Mouse (Mus musculus) embryonic facial prominence, embryonic 10.5 days (tissue): Measurements from ENCODE around the gene Naa11. TPM values are rescaled to one million over a fixed set of nuclear protein-coding genes. Genes with fewer than 3 reads are reported as not detected.

Experiments
- DNase-seq: peaks from one replicate; pipeline ENCODE4 v3.0.0-alpha.2; 2017; ENCODE audit warnings: low spot score
- H3K27ac ChIP-seq: fragments of 300-500 bp; sonication (generic); replicated peaks from 2 replicates; pipeline ENCODE4 v1.5.1; 2016; ENCODE audit warnings: mild to moderate bottlenecking
- H3K27me3 ChIP-seq: fragments of 300-500 bp; sonication (generic); replicated peaks from 2 replicates; pipeline ENCODE4 v1.6.1; 2016; ENCODE audit warnings: low read depth, mild to moderate bottlenecking; ENCODE audit not compliant: poor library complexity, severe bottlenecking
- H3K36me3 ChIP-seq: fragments of 300-500 bp; sonication (generic); replicated peaks from 2 replicates; pipeline ENCODE4 v1.6.1; 2016; ENCODE audit warnings: mild to moderate bottlenecking, moderate library complexity
- H3K4me1 ChIP-seq: fragments of 300-500 bp; sonication (generic); 2 replicates; pipeline ENCODE4 v1.6.1; 2016
- H3K4me3 ChIP-seq: fragments of 300-500 bp; sonication (generic); 2 replicates; pipeline ENCODE4 v1.5.1; 2016; ENCODE audit warnings: mild to moderate bottlenecking, moderate library complexity
- H3K9me3 ChIP-seq: fragments of 300-500 bp; sonication (generic); 2 replicates; pipeline ENCODE4 v1.6.1; 2016; ENCODE audit warnings: mild to moderate bottlenecking
- WGBS: fragments of 180-500 bp; shearing (Covaris S2); methylation state at CpG from one replicate; pipeline ENCODE4 v1.1.7; 2016; 5-methylcytosine and 5-hydroxymethylcytosine counted together
- polyA plus RNA-seq: library from polyadenylated mRNA; unstranded; fragments of >200 nt; fragmentation: Nextera tagmentation; extraction: Ambion mirVana; gene quantifications from 2 replicates; pipeline ENCODE4 v1.2.1, GENCODE M21; 2016

The Naa11 gene
- not detected in 2 replicates for polyA plus RNA-seq

DNA sequence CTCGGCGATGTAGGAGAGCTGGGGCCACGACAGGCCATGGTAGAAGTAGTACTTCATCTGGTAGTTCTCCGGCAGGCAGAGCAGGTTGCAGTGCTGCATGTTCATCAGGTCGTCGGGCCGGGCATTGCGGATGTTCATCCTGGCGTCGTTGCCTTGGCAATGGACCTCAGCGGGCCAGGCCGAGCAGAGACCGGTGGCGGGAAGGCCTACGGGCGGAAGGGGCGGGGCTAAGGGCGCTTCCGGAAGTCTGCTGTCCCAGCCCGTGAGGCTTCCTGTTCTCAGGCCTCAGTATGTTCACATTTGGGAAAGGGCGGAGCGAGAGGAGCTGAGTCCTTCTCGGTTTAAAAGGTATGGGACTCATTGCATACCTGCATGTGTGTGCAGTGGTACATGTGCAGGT, at the start of gene Naa11:
Naa11 (minus strand) TSS at position 220 of the 400 bp plus-strand sequence.
- H3K4me1 ChIP-seq, result no peaks in the 10 kb centered on the region
- WGBS, result 94% methylated on average over 23 of the region's 23 CpGs
- H3K4me3 ChIP-seq, result no peak within 1 kb of the TSS
- H3K27ac ChIP-seq, result no peak within 1 kb of the TSS
- no peaks in the 10 kb centered on the region for H3K9me3 ChIP-seq
- no peaks in the 10 kb centered on the region for H3K27me3 ChIP-seq
- no peak for DNase-seq
- no peaks in the 10 kb centered on the region for H3K36me3 ChIP-seq

DNA sequence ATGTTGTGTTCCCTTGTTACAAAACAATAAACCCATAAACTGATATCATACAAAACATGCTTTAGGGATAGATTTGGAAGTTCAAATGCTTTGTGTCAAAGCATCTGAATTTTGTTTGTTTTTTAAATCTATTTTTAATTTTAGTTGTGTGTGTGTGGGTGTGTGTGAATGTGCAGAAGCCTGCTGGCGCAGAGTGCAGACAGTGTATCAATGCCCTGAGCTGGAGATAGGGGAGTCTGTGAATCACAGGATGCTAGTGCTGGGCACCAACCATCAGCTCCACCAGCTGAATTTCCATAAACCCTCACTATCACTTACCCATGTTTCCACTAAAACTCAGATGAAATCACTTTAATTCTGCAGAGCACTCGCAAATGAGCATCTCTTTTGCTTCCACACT, 40.3 kb upstream of the Naa11 start:
- DNase-seq, result no peak
- Histone ChIP-seq H3K4me3 (no peak overlapping the region), H3K27me3 (no peaks in the 10 kb centered on the region), H3K4me1 (no peaks in the 10 kb centered on the region), H3K27ac (no peak overlapping the region), H3K36me3 (no peaks in the 10 kb centered on the region), H3K9me3 (no peaks in the 10 kb centered on the region)
- 91% methylated on average over 2 of the region's 2 CpGs for WGBS

DNA sequence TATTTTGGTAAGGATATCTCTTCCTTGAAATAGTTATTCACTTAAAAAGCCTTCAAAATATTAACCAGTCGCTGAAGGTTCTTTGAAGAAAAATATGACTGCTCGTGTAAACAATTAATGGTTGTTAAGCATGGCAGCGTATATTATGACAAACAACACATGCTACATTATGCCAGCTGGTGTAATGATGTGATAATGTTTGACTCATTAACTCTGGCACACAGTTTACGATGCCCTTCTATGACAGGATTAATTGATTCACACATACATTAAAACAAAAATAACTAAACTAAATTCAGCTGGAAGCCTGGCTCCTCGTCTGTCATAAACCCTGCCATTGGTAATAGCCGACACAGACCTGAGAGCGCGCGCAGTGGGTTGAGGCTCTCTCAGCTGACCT, 37.8 kb upstream of the Naa11 start:
- 92% methylated on average over 9 of the region's 9 CpGs for WGBS
- no peak overlapping the region for H3K27ac ChIP-seq
- no peaks in the 10 kb centered on the region for H3K36me3 ChIP-seq
- no peak for DNase-seq
- no peaks in the 10 kb centered on the region for H3K9me3 ChIP-seq
- no peaks in the 10 kb centered on the region for H3K4me1 ChIP-seq
- H3K27me3 ChIP-seq, result no peaks in the 10 kb centered on the region
- no peak overlapping the region for H3K4me3 ChIP-seq

DNA sequence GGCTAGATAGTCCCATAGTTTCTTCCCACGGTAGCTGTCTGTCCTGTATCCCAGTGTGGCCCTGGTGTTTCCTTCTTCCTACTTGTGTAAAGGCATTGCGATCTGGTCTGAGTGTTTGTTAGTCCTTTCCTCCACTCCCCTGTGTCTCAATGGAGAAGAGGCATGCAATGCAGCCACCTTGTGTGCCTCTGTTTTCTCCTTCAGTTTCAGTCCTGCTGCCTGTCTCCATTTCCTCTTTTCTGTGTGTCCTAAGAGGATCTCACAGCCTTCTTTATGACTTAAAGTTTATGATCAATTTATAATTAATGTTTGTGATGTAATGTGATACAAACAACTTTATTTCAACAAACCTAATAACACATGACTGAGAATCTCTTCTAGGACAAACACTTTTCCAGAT, 29.5 kb upstream of the Naa11 start:
- Histone ChIP-seq H3K9me3 (no peaks in the 10 kb centered on the region), H3K36me3 (no peaks in the 10 kb centered on the region), H3K27me3 (no peaks in the 10 kb centered on the region), H3K27ac (no peak overlapping the region), H3K4me1 (no peaks in the 10 kb centered on the region), H3K4me3 (no peak overlapping the region)
- DNase-seq, result no peak
- WGBS, result 90% methylated on average over 2 of the region's 2 CpGs

DNA sequence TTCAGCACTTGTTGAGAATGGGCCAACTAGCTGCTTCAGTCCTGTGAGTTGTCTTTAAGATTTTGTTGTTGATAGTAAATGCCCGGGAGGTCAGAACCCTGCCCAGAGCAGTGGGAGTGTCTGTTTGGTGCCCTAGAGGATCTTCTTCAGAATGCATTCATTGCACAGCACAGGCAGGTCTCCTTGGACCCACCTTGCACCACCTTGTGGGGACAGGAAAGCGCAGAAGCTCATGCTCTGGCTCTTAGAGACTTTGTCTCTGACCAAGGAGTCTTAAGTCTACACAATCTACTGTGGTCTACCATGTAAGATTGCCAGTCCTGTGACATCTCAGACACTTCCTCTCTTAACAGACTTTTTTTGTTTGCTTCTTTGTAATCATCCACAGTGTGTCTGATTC, 25.0 kb upstream of the Naa11 start:
- Histone ChIP-seq H3K9me3 (no peaks in the 10 kb centered on the region), H3K4me1 (no peaks in the 10 kb centered on the region), H3K4me3 (no peak overlapping the region), H3K27me3 (no peaks in the 10 kb centered on the region), H3K27ac (no peak overlapping the region), H3K36me3 (no peaks in the 10 kb centered on the region)
- no peak for DNase-seq
- 80% methylated on average over 2 of the region's 2 CpGs for WGBS

DNA sequence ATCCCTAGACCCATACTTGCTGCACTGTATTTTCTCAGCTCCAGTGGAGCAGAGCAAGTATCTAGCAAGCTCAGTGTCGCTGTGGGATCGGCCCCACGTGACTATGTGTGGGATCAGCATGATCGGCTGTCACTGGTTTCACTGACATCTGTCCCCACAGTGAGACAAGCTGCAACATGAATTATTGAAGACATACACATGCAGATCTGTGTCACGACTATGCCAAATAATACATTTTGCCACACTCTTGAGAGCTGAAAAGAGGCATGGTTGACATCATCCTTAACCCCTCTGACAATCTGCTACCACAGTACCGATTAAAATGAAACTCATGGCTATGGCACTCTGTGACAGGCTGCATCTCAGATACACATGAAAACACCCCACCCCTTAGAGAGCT, 23.7 kb upstream of the Naa11 start:
- H3K9me3 ChIP-seq, result no peaks in the 10 kb centered on the region
- no peaks in the 10 kb centered on the region for H3K27me3 ChIP-seq
- H3K27ac ChIP-seq, result no peak overlapping the region
- 87% methylated on average over 6 of the region's 6 CpGs for WGBS
- H3K4me1 ChIP-seq, result no peaks in the 10 kb centered on the region
- H3K36me3 ChIP-seq, result no peaks in the 10 kb centered on the region
- H3K4me3 ChIP-seq, result no peak overlapping the region
- DNase-seq, result no peak

DNA sequence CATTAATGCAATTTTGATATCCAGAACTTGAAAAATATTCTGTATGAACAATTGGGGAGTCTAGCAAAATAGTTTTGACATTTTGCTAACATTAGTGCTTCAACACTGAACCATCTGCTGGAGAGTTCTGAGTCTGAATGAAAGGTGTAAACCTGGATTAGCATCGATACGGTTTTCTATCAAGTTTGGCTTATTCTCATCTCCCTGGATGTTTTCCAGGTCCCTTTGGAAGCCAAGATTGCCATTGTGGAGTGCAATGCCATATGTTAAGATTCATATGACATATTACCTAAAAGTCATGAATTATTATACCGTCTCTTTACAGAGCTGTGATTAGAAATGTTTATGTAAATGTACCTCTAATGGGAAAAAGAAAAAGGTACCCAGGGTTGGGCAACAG, 21.5 kb upstream of the Naa11 start:
- WGBS, result 91% methylated on average over 3 of the region's 3 CpGs
- Histone ChIP-seq H3K27me3 (no peaks in the 10 kb centered on the region), H3K9me3 (no peaks in the 10 kb centered on the region), H3K27ac (no peak overlapping the region), H3K4me1 (no peaks in the 10 kb centered on the region), H3K4me3 (no peak overlapping the region), H3K36me3 (no peaks in the 10 kb centered on the region)
- DNase-seq, result no peak

DNA sequence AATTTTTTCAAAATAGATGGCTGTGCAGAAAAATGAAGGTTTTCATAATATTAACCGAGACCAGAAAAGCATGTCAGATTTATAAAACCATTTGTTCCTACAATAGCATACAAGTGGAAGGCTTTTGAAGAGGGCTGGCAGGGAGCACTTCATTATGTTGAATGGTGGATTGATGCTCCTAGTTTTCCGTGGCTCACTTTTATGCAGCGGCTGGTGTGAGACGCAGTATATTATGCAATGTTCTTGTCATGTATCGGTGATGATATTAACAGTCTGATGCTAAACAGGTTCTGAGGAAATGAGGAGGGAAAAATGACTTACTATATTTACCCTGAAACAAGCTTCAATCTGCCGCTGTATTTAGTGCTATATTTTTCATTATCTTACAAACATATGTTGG, 18.0 kb upstream of the Naa11 start:
- no peaks in the 10 kb centered on the region for H3K4me1 ChIP-seq
- no peak for DNase-seq
- no peaks in the 10 kb centered on the region for H3K27me3 ChIP-seq
- no peaks in the 10 kb centered on the region for H3K36me3 ChIP-seq
- no peaks in the 10 kb centered on the region for H3K9me3 ChIP-seq
- H3K27ac ChIP-seq, result no peak overlapping the region
- 93% methylated on average over 6 of the region's 6 CpGs for WGBS
- no peak overlapping the region for H3K4me3 ChIP-seq

DNA sequence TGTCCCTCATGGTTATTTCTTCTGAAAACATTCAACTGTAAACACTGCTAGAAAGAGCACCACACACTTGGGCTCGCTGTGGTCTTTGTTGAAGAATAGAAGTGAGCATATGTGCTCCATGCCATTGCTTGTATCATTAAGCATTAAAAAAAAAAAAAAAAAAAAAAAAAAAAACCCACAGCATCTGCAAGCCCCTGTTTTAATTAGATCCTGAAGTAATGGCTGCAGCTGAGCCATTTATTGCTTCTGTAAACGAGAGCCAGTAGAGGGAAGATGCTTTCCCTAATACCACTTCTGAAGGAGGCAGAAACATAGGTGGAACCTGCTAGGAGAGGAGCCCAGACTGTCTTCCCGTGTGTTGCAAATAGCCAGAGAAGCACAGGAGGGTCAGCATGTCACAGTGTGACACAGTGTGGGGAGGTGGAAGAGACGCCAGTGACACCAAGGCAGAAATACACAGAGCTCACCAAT, 17.1 kb upstream of the Naa11 start:
- H3K27me3 ChIP-seq, result no peaks in the 10 kb centered on the region
- H3K36me3 ChIP-seq, result no peaks in the 10 kb centered on the region
- H3K27ac ChIP-seq, result no peak overlapping the region
- 61% methylated on average over 4 of the region's 4 CpGs for WGBS
- DNase-seq, result no peak
- no peaks in the 10 kb centered on the region for H3K4me1 ChIP-seq
- H3K4me3 ChIP-seq, result no peak overlapping the region
- H3K9me3 ChIP-seq, result no peaks in the 10 kb centered on the region

DNA sequence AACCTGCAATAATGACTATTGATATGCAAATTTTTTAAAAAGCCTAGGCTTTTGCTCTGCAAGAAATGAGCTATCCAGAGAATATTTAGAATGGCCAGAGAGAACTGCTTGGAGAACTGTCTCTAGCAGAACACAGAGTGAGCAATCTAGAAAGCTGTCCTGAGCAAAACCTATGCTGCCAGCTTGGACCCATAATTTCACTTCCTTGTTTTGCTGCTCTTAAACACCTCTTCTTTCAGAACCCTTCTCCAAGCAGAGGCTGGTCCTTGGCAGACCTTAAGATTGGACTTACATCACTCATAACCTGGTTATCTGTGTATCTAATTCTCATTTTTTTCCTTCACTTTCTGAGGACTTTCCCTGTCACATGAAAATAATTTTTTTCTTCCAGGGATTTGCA, 8.9 kb upstream of the Naa11 start:
- no peak for DNase-seq
- H3K4me3 ChIP-seq, result no peak overlapping the region

DNA sequence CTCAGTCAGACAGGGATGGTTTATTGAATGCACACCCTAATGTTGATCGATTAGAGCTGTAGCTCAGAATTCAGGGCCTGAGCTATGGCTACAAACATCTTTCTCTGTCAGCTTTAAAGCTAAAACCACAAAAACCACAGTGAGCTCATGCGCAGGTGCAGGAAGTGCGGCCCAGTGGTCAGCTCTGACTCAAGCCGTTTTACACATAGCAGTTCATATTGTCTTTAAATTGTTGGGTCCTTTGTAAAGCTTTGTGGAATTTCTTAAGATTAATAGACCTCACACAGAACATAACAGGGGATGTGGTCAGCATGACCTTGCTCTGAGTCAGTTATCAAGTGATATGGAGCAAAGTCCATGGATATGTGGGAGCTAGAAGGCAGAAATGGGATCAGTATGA, 5.4 kb upstream of the Naa11 start:
- no peak for DNase-seq
- no peaks in the 10 kb centered on the region for H3K9me3 ChIP-seq
- H3K27me3 ChIP-seq, result no peaks in the 10 kb centered on the region
- no peaks in the 10 kb centered on the region for H3K4me1 ChIP-seq
- no peaks in the 10 kb centered on the region for H3K36me3 ChIP-seq
- WGBS, result 91% methylated on average over 4 of the region's 4 CpGs
- H3K4me3 ChIP-seq, result no peak overlapping the region
- H3K27ac ChIP-seq, result no peak overlapping the region

More for the DNA sequence above, 8.9 kb upstream of the Naa11 start:
- H3K27me3 ChIP-seq, result no peaks in the 10 kb centered on the region
- H3K9me3 ChIP-seq, result no peaks in the 10 kb centered on the region
- H3K27ac ChIP-seq, result no peak overlapping the region
- no peaks in the 10 kb centered on the region for H3K36me3 ChIP-seq
- no peaks in the 10 kb centered on the region for H3K4me1 ChIP-seq

DNA sequence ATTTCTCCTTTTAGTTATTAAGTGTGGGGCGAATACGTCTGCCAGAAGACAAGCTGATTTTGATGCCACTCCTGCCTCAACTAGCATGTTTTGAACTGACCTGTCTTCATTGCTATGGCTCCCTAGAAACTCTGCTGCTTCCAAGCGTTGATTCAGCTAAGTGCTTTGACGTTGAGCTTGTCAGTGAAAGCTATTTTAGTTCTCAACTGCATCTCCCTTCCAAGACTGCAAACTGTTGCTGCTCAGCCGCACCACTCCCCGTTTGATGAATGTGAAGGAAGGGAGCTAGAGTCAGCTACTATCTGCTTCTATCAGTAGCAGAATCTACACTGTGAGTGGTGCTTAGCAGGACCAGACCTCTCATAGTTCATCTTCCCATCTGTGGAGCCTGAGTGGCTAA, 4.6 kb downstream of the Naa11 start:
- H3K9me3 ChIP-seq, result no peaks in the 10 kb centered on the region
- H3K27ac ChIP-seq, result no peak overlapping the region
- no peaks in the 10 kb centered on the region for H3K36me3 ChIP-seq
- 86% methylated on average over 6 of the region's 6 CpGs for WGBS
- H3K27me3 ChIP-seq, result no peaks in the 10 kb centered on the region
- no peak overlapping the region for H3K4me3 ChIP-seq
- H3K4me1 ChIP-seq, result no peaks in the 10 kb centered on the region
- DNase-seq, result no peak

DNA sequence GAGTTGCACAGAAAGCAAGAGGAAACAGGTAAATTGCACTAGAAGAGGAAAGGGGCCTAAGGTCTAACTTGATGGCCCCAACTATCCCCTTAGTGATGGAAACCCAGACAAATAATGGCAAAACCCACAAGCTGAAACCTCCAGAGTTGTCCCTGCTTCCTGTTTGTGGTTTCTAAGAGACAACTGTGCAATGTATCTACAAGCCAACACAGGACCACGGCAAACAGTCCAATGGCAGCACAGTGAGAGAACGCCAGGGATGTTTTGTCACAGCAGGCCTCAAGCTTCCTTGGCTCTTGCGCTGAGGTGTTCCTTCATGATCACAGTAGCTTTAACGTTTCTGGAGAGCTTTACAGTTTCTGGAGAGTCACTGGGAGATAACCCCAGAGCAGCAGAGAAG, 7.8 kb downstream of the Naa11 start:
- no peaks in the 10 kb centered on the region for H3K36me3 ChIP-seq
- H3K27ac ChIP-seq, result no peak overlapping the region
- H3K4me1 ChIP-seq, result no peaks in the 10 kb centered on the region
- DNase-seq, result no peak
- WGBS, result 86% methylated on average over 4 of the region's 4 CpGs
- no peak overlapping the region for H3K4me3 ChIP-seq
- H3K9me3 ChIP-seq, result no peaks in the 10 kb centered on the region
- no peaks in the 10 kb centered on the region for H3K27me3 ChIP-seq
